Mouse (Mus musculus): ENCODE results near the gene Hivep3.

DNA sequence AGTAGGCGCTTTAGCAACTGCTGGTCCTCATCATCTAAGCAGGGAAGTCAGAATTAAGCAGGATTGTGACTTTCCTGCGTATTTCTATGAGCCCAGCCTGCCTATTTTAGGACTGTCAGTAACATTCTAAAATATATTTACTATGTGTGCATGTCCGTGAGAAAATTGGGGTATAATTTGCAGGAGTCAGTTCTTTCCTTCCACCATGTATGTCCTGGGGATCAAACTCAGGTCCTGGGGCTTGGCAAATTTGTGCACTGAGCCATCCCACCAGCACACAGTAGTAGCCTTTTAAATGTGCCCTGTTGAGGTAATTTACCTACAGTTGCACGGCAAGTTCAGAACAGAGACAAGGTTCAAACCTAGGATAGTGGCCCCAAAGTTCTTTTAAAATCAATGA lies 302.7 kb downstream of the Hivep3 start:
- TF ChIP-seq CTCF (conservative IDR thresholded peaks at IDR 0.05; ENCODE audit: low read length) (no peak), NANOG (IDR thresholded peaks at IDR 0.05; ENCODE audit: borderline replicate concordance, low read length) (no peak), POU5F1 (IDR thresholded peaks at IDR 0.05; ENCODE audit: borderline replicate concordance, low read length) (no peak)
